Mouse (Mus musculus): ENCODE measurements around the gene Naaladl2. TPM values are rescaled to one million over a fixed set of nuclear protein-coding genes. Genes with fewer than 3 reads are reported as not detected.
"Not testable (repeated sequence)": the region's sequence is repeated elsewhere in the genome, so short reads cannot be mapped to it uniquely, and the experiment has no call there.

Naaladl2 gene
- total RNA-seq, 2 experiments from 2014 or later = 1.2 to 1.6 TPM

DNA sequence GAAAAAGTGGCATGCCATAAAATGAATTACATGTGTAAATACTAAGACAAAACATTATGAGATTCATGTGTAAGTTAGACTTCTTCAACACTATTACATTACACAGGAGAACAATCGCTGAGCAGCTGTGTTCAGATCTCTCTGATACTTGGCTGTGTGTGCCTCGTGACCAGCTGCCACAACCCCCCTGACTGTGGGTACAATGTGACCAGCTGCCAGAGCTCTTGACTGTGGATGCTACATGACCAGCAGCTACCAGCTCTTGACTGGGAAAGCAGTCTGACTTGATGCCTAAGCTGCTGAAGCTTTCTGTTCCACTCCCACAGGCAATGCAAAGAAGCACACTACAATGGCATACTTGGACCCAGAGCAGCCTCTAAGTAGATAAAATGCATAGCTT is 789.1 kb downstream of the Naaladl2 start:
- peak; percentile 8 to 21 for DNase-seq (ENCODE audit: low spot score in 2 of 2)

- DNase-seq (ENCODE audit: low spot score in 2 of 2) = no peak
Measured at GRCm38 (mm10) chr3:24321489-24322405, 822.3 kb downstream of the Naaladl2 start.

- no peak for DNase-seq (ENCODE audit: low spot score in 2 of 2)
Measured at GRCm38 (mm10) chr3:24314658-24315297, 829.3 kb downstream of the Naaladl2 start.

- no peak for DNase-seq (ENCODE audit: low spot score in 2 of 2)
Measured at GRCm38 (mm10) chr3:24225418-24225817, 918.6 kb downstream of the Naaladl2 start.

DNA sequence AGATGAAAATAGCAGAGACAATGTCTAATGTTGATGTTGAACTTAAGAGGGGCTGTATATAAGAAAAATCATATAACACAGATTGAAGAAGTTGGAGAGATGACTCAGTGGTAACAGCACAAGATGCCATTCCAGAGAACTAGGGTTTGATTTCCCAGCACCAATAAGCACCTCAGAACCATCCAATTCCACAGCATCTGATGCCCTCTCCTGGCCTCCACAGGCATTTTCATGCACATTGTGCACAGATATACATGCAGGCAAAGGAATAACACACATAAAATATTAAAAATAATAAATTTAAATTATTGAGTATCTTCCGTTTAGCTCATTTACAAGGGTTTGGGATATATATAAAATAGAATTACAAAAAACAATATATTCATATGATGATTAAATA is 926.6 kb downstream of the Naaladl2 start:
- DNase-seq (ENCODE audit: low spot score in 2 of 2) = no peak

- no peak for DNase-seq (ENCODE audit: low spot score in 2 of 2)
Measured at GRCm38 (mm10) chr3:24166531-24166930, 977.5 kb downstream of the Naaladl2 start.

GRCm38 (mm10) chr3:24163992-24164391 is 980.1 kb downstream of the Naaladl2 start:
- DNase-seq (ENCODE audit: low spot score in 2 of 2) = no peak

DNA sequence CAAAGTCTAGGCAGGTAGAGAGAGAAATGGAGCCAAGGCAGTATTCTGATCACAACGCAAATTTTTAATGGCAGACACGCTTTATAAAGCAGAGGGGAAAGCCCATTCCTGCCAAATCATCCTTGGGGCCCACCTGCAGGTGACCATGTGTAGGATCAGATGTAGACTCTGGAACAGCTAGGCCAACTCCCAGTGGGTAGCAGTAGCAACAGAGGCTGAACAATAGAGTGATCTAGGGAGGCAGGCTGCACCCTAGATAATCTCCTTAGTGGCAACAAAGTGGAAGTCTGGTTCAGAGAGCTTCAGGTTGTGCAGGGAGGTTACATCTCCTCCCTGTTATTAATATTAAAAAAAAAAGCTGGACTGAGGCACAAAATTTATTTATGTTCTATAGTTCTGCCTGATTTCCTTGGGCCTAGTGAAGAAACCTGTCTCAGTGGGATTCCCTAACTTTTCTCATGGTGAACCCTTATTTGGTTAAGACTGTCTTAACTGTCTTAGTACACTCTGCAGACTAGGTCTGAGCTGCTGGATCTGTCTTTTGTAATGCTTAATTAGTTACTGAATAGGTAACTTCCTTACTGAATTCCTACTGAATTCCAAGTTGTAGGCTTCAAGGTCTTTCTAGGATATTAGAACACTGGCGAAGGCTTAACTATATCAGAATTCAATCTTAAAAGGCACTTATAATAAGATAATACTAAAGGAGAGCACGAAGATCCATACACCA is 992.8 kb downstream of the Naaladl2 start:
- DNase-seq (ENCODE audit: low spot score in 2 of 2) = not testable (repeated sequence)

DNA sequence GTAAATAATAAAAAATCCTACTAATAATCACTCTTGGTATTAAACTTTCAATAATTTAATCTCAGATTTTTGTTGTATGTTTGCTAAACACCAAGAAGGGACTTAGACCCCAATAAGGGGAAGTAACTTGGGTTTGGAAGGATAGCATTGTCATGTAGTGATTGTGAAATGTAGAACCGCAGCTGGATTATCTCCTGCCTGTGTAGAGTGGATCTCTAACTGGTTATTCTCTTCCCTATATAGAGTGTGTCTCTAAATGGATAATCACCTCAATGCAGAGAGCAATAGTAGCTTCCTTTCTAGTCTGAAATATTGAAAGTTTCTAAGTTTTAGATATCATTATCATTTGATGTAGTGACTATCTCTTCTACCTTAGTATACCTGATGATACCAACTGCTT is 1001.3 kb downstream of the Naaladl2 start:
- no peak for DNase-seq (ENCODE audit: low spot score in 2 of 2)

- DNase-seq (ENCODE audit: low spot score in 2 of 2) = no peak
Measured at GRCm38 (mm10) chr3:24138002-24138401, 1006.1 kb downstream of the Naaladl2 start.

GRCm38 (mm10) chr3:24126200-24126599 is 1017.9 kb downstream of the Naaladl2 start:
- DNase-seq (ENCODE audit: low spot score in 2 of 2) = no peak

DNA sequence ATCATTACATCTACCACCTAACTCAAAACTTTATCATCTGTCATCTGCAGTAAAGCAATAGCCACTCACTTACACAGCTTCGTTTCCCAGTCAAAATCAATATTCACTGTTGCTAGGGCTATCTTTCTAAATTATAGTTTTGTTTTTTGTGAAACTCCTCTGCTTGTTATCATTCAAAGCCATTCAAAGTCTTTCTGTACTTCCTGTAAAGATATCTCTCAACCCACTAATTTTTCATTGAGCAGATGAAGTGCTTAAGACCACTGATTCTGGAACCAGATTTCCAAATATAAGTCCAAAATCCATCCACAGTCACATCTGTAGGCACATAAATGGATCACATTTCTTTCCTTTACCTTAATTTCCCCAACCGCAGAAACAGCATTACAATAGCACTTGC is 1020.0 kb downstream of the Naaladl2 start:
- no peak for DNase-seq (ENCODE audit: low spot score in 2 of 2)

- no peak for DNase-seq (ENCODE audit: low spot score in 2 of 2)
Measured at GRCm38 (mm10) chr3:24118136-24118535, 1025.9 kb downstream of the Naaladl2 start.

- DNase-seq (ENCODE audit: low spot score in 2 of 2) = no peak
Measured at GRCm38 (mm10) chr3:24114849-24115248, 1029.2 kb downstream of the Naaladl2 start.

DNA sequence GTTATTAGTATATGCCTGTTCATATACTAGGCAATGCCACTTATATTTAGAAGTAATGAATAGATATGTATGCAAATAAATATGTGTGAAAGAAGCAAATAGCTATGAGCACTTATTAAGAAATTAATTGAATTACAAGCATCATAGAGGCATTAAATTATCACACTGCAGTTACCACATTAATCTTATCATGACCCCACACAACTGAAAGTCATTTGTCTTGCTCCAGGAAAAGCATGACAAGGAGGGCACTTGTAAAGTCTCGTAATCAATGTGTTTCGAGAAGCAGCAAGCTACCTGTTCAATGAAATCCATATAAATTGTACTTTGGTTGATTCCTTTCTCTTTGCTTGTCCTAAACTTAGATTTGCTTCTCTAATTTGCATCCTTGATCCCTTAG is 1030.7 kb downstream of the Naaladl2 start:
- no peak for DNase-seq (ENCODE audit: low spot score in 2 of 2)

- no peak for DNase-seq (ENCODE audit: low spot score in 2 of 2)
Measured at GRCm38 (mm10) chr3:24106391-24106790, 1037.7 kb downstream of the Naaladl2 start.

DNA sequence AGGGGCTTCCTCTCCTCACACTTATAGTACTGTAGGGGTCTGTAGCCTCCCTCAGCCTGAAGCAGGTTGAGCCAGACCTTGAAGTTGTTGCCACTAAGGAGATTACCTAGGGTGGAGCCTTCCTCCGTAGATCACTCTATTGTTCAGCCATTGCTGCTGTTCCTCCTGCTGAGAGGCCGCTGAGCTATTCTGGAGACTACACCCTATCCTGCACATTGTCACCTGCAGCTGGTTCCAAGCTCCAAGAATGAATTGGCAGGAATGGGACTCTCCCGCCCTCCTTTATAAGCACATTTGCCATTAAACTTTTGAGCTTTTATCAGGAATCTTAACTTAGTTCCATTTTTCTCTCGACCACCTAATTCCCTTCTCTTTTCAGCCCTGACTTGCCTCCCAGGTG is 1064.3 kb downstream of the Naaladl2 start:
- DNase-seq (ENCODE audit: low spot score in 2 of 2) = no peak

GRCm38 (mm10) chr3:24071169-24071797 is 1072.8 kb downstream of the Naaladl2 start:
- peak in 1 of 2 experiments; percentile 11 for DNase-seq (ENCODE audit: low spot score in 2 of 2)

DNA sequence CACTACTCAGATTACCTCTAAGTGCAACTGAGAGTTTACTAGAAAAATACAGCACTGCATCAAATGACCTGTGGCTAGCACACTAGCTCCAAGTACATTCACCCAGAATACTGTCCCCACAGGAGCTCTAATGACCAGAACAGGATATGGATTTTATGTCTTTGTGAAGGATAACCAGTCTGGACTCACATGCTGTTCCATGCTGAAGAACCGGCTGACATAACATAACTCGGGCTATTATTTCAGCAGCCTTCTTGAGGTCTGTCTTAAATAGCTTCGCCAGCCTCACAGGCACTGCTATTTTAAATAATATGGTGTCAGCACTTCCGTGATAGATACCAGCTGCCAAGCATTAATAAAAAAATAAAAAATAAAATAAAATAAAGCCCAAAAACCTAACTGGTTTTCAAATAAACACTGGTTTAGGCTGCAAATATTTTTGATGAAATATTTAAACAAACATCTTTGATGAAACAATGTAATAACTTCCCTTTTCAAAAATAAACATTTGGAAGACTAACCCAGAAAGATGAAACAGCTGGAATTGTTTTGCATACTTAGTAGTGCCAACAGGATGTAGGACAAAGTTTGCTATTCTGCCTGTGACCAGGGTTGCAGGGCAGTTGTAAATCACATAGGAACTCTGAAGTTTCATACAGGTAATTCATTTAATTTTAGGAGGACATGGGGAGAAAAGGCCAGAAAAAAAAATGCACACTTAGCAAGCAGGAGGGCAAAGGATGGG is 1073.5 kb downstream of the Naaladl2 start:
- no peak for DNase-seq (ENCODE audit: low spot score in 2 of 2)

GRCm38 (mm10) chr3:24048217-24048616 is 1095.8 kb downstream of the Naaladl2 start:
- no peak for DNase-seq (ENCODE audit: low spot score in 2 of 2)

DNA sequence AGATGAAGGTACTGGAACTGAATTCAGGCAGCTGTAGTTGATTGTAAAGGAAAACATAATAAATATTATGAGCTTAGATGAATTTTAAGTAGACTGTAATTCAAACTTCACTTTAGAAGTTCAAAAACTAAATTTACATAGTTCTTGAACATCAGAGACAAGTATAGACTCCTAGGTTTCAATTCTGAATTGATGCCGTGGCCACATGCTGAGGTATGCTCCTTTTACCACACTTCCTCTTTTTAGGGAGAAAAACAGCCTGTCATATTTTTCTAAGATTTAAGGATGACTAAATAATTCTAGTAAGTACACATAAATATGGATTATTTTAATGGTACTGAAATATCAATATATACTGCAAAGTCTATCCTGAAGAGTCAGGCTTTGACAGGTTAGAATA is 1142.3 kb downstream of the Naaladl2 start:
- DNase-seq (ENCODE audit: low spot score in 2 of 2) = no peak

Data from layer of hippocampus, postnatal 10 days (tissue).